Mouse (Mus musculus): ENCODE measurements around the gene Orc2. TPM values are rescaled to one million over a fixed set of nuclear protein-coding genes. Genes with fewer than 3 reads are reported as not detected.

Orc2 gene
- total RNA-seq, 2 experiments from 2014 or later, result 21.5 to 23.1 TPM

DNA sequence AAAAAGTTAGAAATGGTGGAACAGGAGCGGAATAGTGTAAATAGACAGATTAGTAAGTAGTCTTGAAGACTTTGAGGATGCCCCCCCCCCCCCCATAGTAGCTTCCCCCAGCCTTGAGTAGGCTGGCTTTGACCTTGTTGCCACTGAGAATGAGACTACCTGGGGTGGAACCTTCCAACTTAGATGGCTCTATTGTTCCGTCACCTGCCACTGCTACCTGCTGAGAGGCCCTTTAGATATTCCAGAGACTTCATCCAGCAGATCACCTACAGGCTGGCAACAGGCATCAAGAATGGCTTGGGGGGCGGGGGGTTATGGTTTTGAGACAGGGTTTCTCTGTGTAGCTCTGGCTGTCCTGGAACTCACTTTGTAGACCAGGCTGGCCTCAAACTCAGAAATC is 80.4 kb downstream of the Orc2 start:
- DNase-seq (ENCODE audit: low spot score in 2 of 2), result no peak

DNA sequence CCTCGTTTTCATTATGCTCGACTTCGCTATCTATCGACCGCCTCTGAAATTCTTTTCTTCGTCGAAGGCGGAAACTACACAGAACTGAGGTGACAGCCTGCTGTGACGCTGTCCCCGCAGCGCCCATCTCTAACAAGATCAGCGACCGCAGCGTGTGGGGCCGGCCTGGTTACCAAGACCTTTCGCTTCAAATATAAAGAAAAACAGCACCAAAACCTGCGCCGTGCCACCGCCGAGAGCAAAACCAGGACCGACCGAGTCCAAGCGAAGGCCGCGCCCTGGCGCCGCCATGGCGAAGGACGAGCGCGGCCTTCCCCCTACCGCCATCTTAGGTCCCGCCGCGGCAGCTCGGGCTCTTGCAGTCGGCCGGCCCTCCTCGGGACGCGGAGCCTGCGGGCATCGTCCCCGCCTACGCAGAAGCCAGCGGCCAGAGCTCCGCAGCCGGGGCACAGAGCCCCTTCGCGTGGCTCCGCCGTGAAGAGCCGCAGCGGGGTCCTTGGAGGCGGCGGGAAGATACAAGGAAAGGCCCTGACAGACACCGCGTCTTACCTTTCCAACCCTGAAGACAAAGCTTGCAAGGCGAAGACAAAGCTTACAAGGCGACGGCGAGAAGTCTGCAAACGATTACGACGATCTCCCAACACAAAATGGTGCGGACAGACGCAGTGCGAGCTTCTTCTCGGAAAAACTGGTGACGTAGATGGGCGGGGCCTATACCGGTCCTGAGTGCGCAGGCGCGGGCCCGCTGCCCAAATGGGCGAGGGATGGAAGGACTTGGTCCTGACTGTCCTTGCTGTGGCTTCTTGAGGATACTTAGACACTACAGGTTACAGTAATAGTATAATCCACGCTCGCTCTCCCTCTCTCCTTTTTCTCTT is 81.3 kb downstream of the Orc2 start, which contains the start of gene Clk1:
TSS of gene Clk1 (minus strand) at position 696 of the 878 bp plus-strand sequence.
- peak; percentile 98 to 99 for DNase-seq (ENCODE audit: low spot score in 2 of 2)

DNA sequence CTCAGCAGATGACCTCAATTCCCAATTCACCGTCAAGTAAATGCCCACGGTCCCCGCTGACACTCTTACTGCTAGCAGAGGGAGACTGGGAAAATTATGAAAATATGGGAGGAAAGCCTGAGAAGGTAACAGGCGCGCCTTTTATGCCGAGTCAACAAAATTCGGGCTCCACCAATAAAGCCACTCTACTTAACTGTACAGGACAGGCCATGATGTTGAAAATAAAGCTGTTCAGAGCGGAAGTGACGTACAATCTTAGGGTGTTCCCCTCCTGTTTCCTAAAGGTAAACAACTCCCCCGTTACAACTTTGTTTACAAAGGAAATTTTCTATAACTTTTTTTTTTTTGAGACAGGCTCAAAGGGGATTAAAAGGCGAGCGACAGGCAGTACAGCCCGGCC is 82.0 kb downstream of the Orc2 start:
- DNase-seq (ENCODE audit: low spot score in 2 of 2), result no peak

DNA sequence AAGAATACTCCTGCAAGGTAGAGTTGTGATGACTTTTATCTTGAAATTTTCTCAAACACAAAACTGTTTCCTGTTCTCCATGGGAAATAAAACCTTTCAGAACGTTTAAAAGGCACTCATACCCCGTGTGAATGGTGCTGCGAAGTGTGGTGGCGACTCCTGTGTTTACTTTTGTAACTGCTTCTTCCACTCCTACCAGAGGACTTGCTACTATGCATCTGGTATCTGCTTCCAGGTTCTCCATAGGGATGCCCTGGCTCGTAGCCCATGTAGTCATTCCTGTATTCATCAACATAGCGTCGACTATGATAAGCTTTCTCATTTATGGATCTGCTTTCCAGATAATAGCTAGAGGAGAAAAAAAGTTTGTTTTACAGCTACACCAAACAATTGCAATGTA is 83.9 kb downstream of the Orc2 start:
- no peak for DNase-seq (ENCODE audit: low spot score in 2 of 2)

DNA sequence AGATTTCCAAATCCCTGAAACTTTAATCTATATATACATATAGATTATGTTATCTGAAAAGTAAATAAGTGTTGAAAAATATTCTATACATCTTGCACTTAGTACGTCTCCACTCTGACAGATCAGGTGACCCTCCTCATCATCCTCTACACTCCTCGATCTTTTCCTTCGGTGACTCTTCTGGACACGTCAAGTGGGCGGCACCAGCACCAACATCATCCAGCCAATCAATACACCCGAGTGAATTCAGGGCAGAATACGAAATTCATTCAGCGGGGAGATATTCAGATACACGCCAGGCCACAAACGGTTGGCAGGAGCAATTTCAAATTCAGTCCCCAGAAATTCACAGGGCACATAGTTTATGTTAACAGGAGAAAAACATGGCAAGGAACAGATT is 84.9 kb downstream of the Orc2 start:
- DNase-seq (ENCODE audit: low spot score in 2 of 2), result no peak

DNA sequence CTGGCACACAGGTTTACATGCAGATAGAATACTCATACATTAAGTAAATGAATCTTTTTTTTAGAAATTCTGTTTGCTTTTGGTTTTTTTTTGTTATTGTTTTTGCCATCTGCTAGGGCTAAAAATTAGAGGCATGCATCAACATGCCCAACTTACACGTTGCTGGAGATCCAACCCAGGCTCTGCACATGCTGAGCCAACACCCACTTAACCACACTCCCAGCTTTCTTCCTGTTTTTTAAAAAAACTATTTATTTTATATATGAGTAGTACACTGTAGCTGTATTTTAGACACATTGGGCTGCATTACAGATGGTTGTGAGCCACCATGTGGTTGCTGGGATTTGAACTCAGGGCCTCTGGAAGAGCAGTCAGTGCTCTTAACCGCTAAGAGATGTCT is 88.9 kb downstream of the Orc2 start:
- no peak for DNase-seq (ENCODE audit: low spot score in 2 of 2)

DNA sequence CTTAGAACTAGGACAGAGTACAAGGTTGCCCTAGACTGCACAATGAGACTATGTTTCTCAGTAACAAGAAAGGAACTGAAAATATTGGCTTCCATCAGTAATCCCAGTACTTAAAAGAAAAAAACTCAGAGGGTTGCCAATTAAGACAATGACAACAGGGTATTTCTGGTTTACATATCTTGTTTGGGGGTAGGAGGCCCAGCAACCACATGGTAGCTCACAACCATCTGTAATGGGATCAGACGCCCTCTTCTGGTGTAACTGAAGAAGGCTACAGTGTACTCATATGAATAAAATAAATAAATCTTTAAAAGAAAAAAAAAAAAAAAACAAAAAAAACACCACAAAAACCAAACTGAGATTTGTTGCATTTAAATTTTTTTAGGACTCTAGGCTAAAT is 89.5 kb downstream of the Orc2 start:
- DNase-seq (ENCODE audit: low spot score in 2 of 2), result no peak

Other genes starting within 250 kb of the Orc2 start
- gene Aox2, start 226.8 kb downstream of the Orc2 start, total RNA-seq (2021), result under 1 TPM; 0.40 to 0.42 TPM
- gene Bzw1, start 112.2 kb downstream of the Orc2 start, total RNA-seq (2021), result 100 to 1,000 TPM; 155 to 172 TPM
- 100 to 1,000 TPM; 134 to 201 TPM for gene Clk1, start 81.0 kb downstream of the Orc2 start, total RNA-seq (2021)
- 10 to 100 TPM; 15.6 to 17.7 TPM for gene Nif3l1, start 60.0 kb downstream of the Orc2 start, total RNA-seq (2021)
- 10 to 100 TPM; 27.9 to 29.4 TPM for gene Ppil3, start 59.6 kb downstream of the Orc2 start, total RNA-seq (2021)
- 10 to 100 TPM; 28.9 to 46.1 TPM for gene Fam126b, start 81.2 kb upstream of the Orc2 start, total RNA-seq (2021)
- gene Ndufb3, start 81.3 kb upstream of the Orc2 start, total RNA-seq (2021), result 100 to 1,000 TPM; 138 to 195 TPM
- gene Als2cr12, start 190.9 kb upstream of the Orc2 start, total RNA-seq (2021), result 1 to 10 TPM; 1.1 to 2.4 TPM
- 100 to 1,000 TPM; 109 to 110 TPM for gene Cflar, start 206.4 kb upstream of the Orc2 start, total RNA-seq (2021)